Mouse (Mus musculus): Measurements from ENCODE around the gene Vmn1r1. TPM values are rescaled to one million over a fixed set of nuclear protein-coding genes. Genes with fewer than 3 reads are reported as not detected.

Vmn1r1 gene
- polyA plus RNA-seq, 1 experiment from 2014 or later = not detected

- Histone ChIP-seq H3K9me3 (ENCODE audit: control insufficient read depth, low read length) (no peaks in the 10 kb centered on the region), H3K4me2 (ENCODE audit: low read length) (no peak overlapping the region), H3K27me3 (ENCODE audit: control insufficient read depth, insufficient read depth, low read length) (no peaks in the 10 kb centered on the region), H3K36me3 (ENCODE audit: control insufficient read depth, insufficient read depth, low read length) (no peaks in the 10 kb centered on the region), H3K4me1 (ENCODE audit: control insufficient read depth, insufficient read depth, low read length) (no peaks in the 10 kb centered on the region; the same call in 1 of the 2 replicates), H3K27ac (replicated peaks; ENCODE audit: low read depth, low read length) (no peak overlapping the region), H3K9ac (replicated peaks; ENCODE audit: low read length) (no peak overlapping the region), H3K4me3 (replicated peaks; ENCODE audit: low read depth, low read length) (no peak overlapping the region)
- ATAC-seq (ENCODE audit: low FRiP score, low TSS enrichment) (no peak), DNase-seq (no peak)
- 83% methylated on average over 13 of the region's 13 CpGs for WGBS
These were observed 55.7 kb downstream of the Vmn1r1 start for GRCm38 (mm10) chr1:182108397-182109099.

GRCm38 (mm10) chr1:182107251-182107650 is 57.0 kb downstream of the Vmn1r1 start:
- Histone ChIP-seq H3K27ac (replicated peaks; ENCODE audit: low read depth, low read length) (no peak overlapping the region), H3K9ac (replicated peaks; ENCODE audit: low read length) (no peak overlapping the region), H3K4me1 (ENCODE audit: control insufficient read depth, insufficient read depth, low read length) (no peaks in the 10 kb centered on the region; the same call in 1 of the 2 replicates), H3K4me3 (replicated peaks; ENCODE audit: low read depth, low read length) (no peak overlapping the region), H3K4me2 (ENCODE audit: low read length) (no peak overlapping the region), H3K36me3 (ENCODE audit: control insufficient read depth, insufficient read depth, low read length) (no peaks in the 10 kb centered on the region), H3K27me3 (ENCODE audit: control insufficient read depth, insufficient read depth, low read length) (no peaks in the 10 kb centered on the region), H3K9me3 (ENCODE audit: control insufficient read depth, low read length) (no peaks in the 10 kb centered on the region)
- ATAC-seq (ENCODE audit: low FRiP score, low TSS enrichment) (no peak), DNase-seq (no peak)
- 85% methylated on average over 9 of the region's 9 CpGs for WGBS

GRCm38 (mm10) chr1:182105023-182105422 is 59.3 kb downstream of the Vmn1r1 start:
- Histone ChIP-seq H3K36me3 (ENCODE audit: control insufficient read depth, insufficient read depth, low read length) (no peaks in the 10 kb centered on the region), H3K9me3 (ENCODE audit: control insufficient read depth, low read length) (no peaks in the 10 kb centered on the region), H3K27ac (replicated peaks; ENCODE audit: low read depth, low read length) (no peak overlapping the region), H3K9ac (replicated peaks; ENCODE audit: low read length) (no peak overlapping the region), H3K4me1 (ENCODE audit: control insufficient read depth, insufficient read depth, low read length) (no peaks in the 10 kb centered on the region; the same call in 1 of the 2 replicates), H3K4me2 (ENCODE audit: low read length) (no peak overlapping the region), H3K4me3 (replicated peaks; ENCODE audit: low read depth, low read length) (no peak overlapping the region), H3K27me3 (ENCODE audit: control insufficient read depth, insufficient read depth, low read length) (no peaks in the 10 kb centered on the region)
- no peak for DNase-seq
- ATAC-seq (ENCODE audit: low FRiP score, low TSS enrichment) = no peak
- WGBS = 42% methylated on average over 3 of the region's 3 CpGs

Other genes with a start within 250 kb of the Vmn1r1 start
- 42.9 TPM in 2 replicates for gene Enah, start 144.5 kb downstream of the Vmn1r1 start, polyA plus RNA-seq (2014; fragmentation: Nextera tagmentation; extraction: Ambion mirVana)
- gene Srp9, start 39.7 kb downstream of the Vmn1r1 start, polyA plus RNA-seq (2014; fragmentation: Nextera tagmentation; extraction: Ambion mirVana) = 151 and 155 TPM in 2 replicates
- gene Degs1, start 118.3 kb upstream of the Vmn1r1 start, polyA plus RNA-seq (2014; fragmentation: Nextera tagmentation; extraction: Ambion mirVana) = 67.7 and 76.8 TPM in 2 replicates
- 33.5 and 40.9 TPM in 2 replicates for gene Fbxo28, start 177.1 kb upstream of the Vmn1r1 start, polyA plus RNA-seq (2014; fragmentation: Nextera tagmentation; extraction: Ambion mirVana)
- 13.9 and 25.5 TPM in 2 replicates for gene Trp53bp2, start 244.7 kb upstream of the Vmn1r1 start, polyA plus RNA-seq (2014; fragmentation: Nextera tagmentation; extraction: Ambion mirVana)